Mouse (Mus musculus) gastrocnemius, postnatal 36 days (tissue): ENCODE measurements around the gene Oaz3. TPM values are rescaled to one million over a fixed set of nuclear protein-coding genes. Genes with fewer than 3 reads are reported as not detected.

ENCODE experiments used
- DNase-seq, 2 experiments: peaks; one replicate each; pipeline ENCODE4 v3.0.0; 2022
- intact Hi-C: fragments of 180-260 bp; cut with DNase I; formaldehyde crosslinking; loops from one replicate; pipeline ENCODE4 v1.15.1; 2025
- long read RNA-seq, 2 experiments: library from polyadenylated mRNA; stranded (forward); transcript quantifications; one replicate each; pipeline ENCODE4 v2.0.0; 2021
- total RNA-seq, 2 experiments: library from RNA; stranded (reverse); gene quantifications; 2 replicates each; pipeline ENCODE4 v1.2.3; 2021

The Oaz3 gene
- not detected for total RNA-seq
- long read RNA-seq, experiment 1 = 0 reads
- long read RNA-seq, experiment 2 = 0 reads

- DNase-seq = no peak
- intact Hi-C loops = no loop called here
These were observed at the start of gene Oaz3 for GRCm38 (mm10) chr3:94443597-94443964. Oaz3 (minus strand) TSS chr3:94443915.

- DNase-seq = no peak
- intact Hi-C loops = no loop called here
These were observed 43.9 kb upstream of the Oaz3 start for GRCm38 (mm10) chr3:94487581-94487980.

GRCm38 (mm10) chr3:94485922-94486321 lies 42.2 kb upstream of the Oaz3 start:
- intact Hi-C loops = no loop called here
- no peak for DNase-seq

GRCm38 (mm10) chr3:94483790-94484439 lies 40.2 kb upstream of the Oaz3 start:
- no peak for DNase-seq
- intact Hi-C loops = no loop called here

GRCm38 (mm10) chr3:94482764-94483385 lies 39.2 kb upstream of the Oaz3 start:
- intact Hi-C loops = no loop called here
- DNase-seq = no peak

- DNase-seq = no peak
- intact Hi-C loops = no loop called here
These were observed 37.7 kb upstream of the Oaz3 start for GRCm38 (mm10) chr3:94481429-94481828.

- intact Hi-C loops = no loop called here
- DNase-seq = no peak
These were observed 36.7 kb upstream of the Oaz3 start, which contains the start of gene Riiad1 for GRCm38 (mm10) chr3:94480291-94480884. Riiad1 (minus strand) TSS chr3:94480341.

- intact Hi-C loops = no loop called here
- DNase-seq = no peak
These were observed 35.8 kb upstream of the Oaz3 start for GRCm38 (mm10) chr3:94479564-94479963.

GRCm38 (mm10) chr3:94478591-94479169 lies 35.0 kb upstream of the Oaz3 start:
- DNase-seq = no peak
- intact Hi-C loops = no loop called here

GRCm38 (mm10) chr3:94477981-94478422 lies 34.3 kb upstream of the Oaz3 start, which contains the start of gene Celf3:
Celf3 (plus strand) TSS chr3:94478295.
- intact Hi-C loops = no loop called here
- DNase-seq = no peak

GRCm38 (mm10) chr3:94477444-94477843 lies 33.7 kb upstream of the Oaz3 start:
- intact Hi-C loops = no loop called here
- DNase-seq = no peak

GRCm38 (mm10) chr3:94476301-94477035 lies 32.8 kb upstream of the Oaz3 start:
- DNase-seq = no peak
- intact Hi-C loops = no loop called here

- DNase-seq = no peak
- intact Hi-C loops = no loop called here
These were observed 30.0 kb upstream of the Oaz3 start for GRCm38 (mm10) chr3:94473567-94474232.

- intact Hi-C loops = no loop called here
- no peak for DNase-seq
These were observed 29.4 kb upstream of the Oaz3 start for GRCm38 (mm10) chr3:94473115-94473505.

GRCm38 (mm10) chr3:94472447-94473114 lies 28.9 kb upstream of the Oaz3 start:
- intact Hi-C loops = no loop called here
- no peak for DNase-seq

GRCm38 (mm10) chr3:94468931-94469330 lies 25.2 kb upstream of the Oaz3 start:
- intact Hi-C loops = no loop called here
- DNase-seq = no peak

GRCm38 (mm10) chr3:94465632-94466430 lies 22.1 kb upstream of the Oaz3 start:
- DNase-seq = no peak
- intact Hi-C loops = no loop called here

- intact Hi-C loops = no loop called here
- no peak for DNase-seq
These were observed 20.3 kb upstream of the Oaz3 start for GRCm38 (mm10) chr3:94463926-94464578.
